Mouse (Mus musculus) hindbrain, postnatal 0 days (tissue): ENCODE results near the gene Lrrc58. TPM values are rescaled to one million over a fixed set of nuclear protein-coding genes. Genes with fewer than 3 reads are reported as not detected.
A peak's percentile ranks its signal among the peaks of the same experiment; 100 is the strongest.

Experiments
- ATAC-seq: fragments of 200-750 bp; cut with Nextera tagmentation; 2 replicates; pipeline ENCODE4 v1.8.0; 2017; ENCODE audit warnings: mild to moderate bottlenecking, moderate TSS enrichment, moderate library complexity
- DNase-seq: peaks from one replicate; pipeline ENCODE4 v3.0.0-alpha.2; 2015; ENCODE audit warnings: low spot score
- H3K27ac ChIP-seq: fragments of 300-500 bp; sonication (generic); 2 replicates; pipeline ENCODE4 v1.5.1; 2014; ENCODE audit warnings: mild to moderate bottlenecking
- H3K27me3 ChIP-seq: fragments of 300-500 bp; sonication (generic); 2 replicates; pipeline ENCODE4 v1.6.1; 2014; ENCODE audit warnings: low read length, mixed read lengths; ENCODE audit not compliant: insufficient read depth
- H3K36me3 ChIP-seq: fragments of 300-500 bp; sonication (generic); 2 replicates; pipeline ENCODE4 v1.6.1; 2014; ENCODE audit warnings: low read length, mixed read lengths; ENCODE audit not compliant: insufficient read depth
- H3K4me1 ChIP-seq: fragments of 300-500 bp; sonication (generic); 2 replicates; pipeline ENCODE4 v1.6.1; 2014; ENCODE audit warnings: antibody characterized with exemption, low read length, mixed read lengths; ENCODE audit not compliant: insufficient read depth
- H3K4me2 ChIP-seq: fragments of 300-500 bp; sonication (generic); 2 replicates; pipeline ENCODE4 v1.6.1; 2014; ENCODE audit warnings: low read depth, mild to moderate bottlenecking, low read length, moderate library complexity, mixed read lengths
- H3K4me3 ChIP-seq: fragments of 300-500 bp; sonication (generic); 2 replicates; pipeline ENCODE4 v1.5.1; 2014; ENCODE audit warnings: low read length
- H3K9ac ChIP-seq: fragments of 300-500 bp; sonication (generic); replicated peaks from 2 replicates; pipeline ENCODE4 v1.6.1; 2014; ENCODE audit warnings: mild to moderate bottlenecking, low read length, moderate library complexity, mixed read lengths
- H3K9me3 ChIP-seq: fragments of 300-500 bp; sonication (generic); 2 replicates; pipeline ENCODE4 v1.6.1; 2016; ENCODE audit warnings: low read length, mixed read lengths
- CTCF ChIP-seq: IDR thresholded peaks from 2 replicates; pipeline ENCODE4 v1.5.1; 2016; ENCODE audit warnings: antibody characterized with exemption, control low read depth, low read depth
- WGBS: fragments of 180-500 bp; shearing (Covaris S2); extraction: QIAGEN DNeasy Blood & Tissue Kit; methylation state at CpG from one replicate; pipeline ENCODE4 v1.1.7; 2014; 5-methylcytosine and 5-hydroxymethylcytosine counted together
- polyA plus RNA-seq: library from polyadenylated mRNA; unstranded; fragments of >200 nt; fragmentation: Nextera tagmentation; extraction: Ambion mirVana; gene quantifications from 2 replicates; pipeline ENCODE4 v1.2.1, GENCODE M21; 2015
- total RNA-seq: library from RNA; depleted of rRNA; stranded (reverse); fragments of >200 nt; gene quantifications from 2 replicates; pipeline ENCODE4 v1.2.3, GENCODE M21; 2014

Gene Lrrc58
- total and polyA plus RNA-seq, 2 experiments from 2014 or later, result 48.2 to 91.1 TPM

- no peak overlapping the region for H3K4me3 ChIP-seq
- no peaks in the 10 kb centered on the region for H3K36me3 ChIP-seq
- peaks cover 9% of the 10 kb centered on the region for H3K4me1 ChIP-seq
- no peak overlapping the region for H3K27ac ChIP-seq
- ATAC-seq, result no peak
- H3K27me3 ChIP-seq, result no peaks in the 10 kb centered on the region
- no peak overlapping the region for H3K9ac ChIP-seq
- 84% methylated on average over 9 of the region's 9 CpGs for WGBS
- DNase-seq, result no peak
- TF ChIP-seq CTCF, result no peak
- no peak overlapping the region for H3K4me2 ChIP-seq
- no peaks in the 10 kb centered on the region for H3K9me3 ChIP-seq
Measured at GRCm38 (mm10) chr16:37865841-37866240, 2.3 kb upstream of the Lrrc58 start.

- WGBS, result under 1% methylated on average over 47 of the region's 87 CpGs
- peak overlapping the region; percentile 97 for H3K9ac ChIP-seq
- no peaks in the 10 kb centered on the region for H3K36me3 ChIP-seq
Measured at GRCm38 (mm10) chr16:37868506-37869469, 599 bp downstream of the Lrrc58 start.

DNA sequence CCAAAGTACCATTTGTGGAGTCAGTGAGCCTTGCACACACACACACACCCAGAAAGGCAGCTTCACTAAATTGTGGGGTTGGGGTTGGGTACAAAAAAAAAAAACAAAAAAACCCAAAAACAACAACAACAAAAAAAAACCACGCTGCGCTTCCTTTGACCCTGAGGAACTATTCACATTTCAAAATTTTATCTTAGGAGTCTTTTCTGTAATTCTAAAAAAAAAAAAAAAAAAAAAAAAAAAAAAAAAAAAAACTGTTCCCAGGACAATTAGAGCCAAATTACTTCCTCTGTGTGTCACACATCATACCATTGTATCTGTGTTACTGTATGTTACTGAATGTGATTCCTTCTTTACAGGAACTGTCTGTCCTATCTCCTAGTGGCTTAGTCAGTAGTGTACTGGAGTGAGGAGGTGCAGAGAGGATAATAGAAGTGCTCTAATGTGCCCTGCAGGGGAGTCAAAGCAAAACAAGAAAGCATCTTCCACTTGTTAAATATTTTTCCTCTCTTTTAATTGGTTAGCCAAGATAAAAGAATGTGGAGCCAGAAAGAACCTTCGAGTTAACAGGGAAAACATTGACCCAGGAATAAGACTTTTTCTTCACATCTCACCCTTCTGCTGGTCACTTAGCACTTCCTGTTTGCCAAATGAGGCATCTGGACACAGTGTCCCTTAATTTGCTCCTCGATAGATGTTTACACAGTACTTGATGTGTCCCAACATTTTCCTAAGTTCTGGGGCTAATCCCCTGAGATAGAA is 1.5 kb downstream of the Lrrc58 start:
- 25% methylated on average over 4 of the region's 4 CpGs for WGBS
- DNase-seq, result no peak
- Histone ChIP-seq H3K36me3 (no peaks in the 10 kb centered on the region), H3K27me3 (no peaks in the 10 kb centered on the region), H3K9ac (peak overlapping the region; percentile 97), H3K4me1 (peaks cover 16% of the 10 kb centered on the region), H3K4me3 (peak overlapping the region; percentile 95), H3K27ac (peak overlapping the region; percentile 99), H3K9me3 (no peaks in the 10 kb centered on the region), H3K4me2 (peak overlapping the region; percentile 69)
- ATAC-seq, result no peak
- TF ChIP-seq CTCF, result 0 out of 2 replicates have a peak, but pooled peaks have one; percentile 13

More at GRCm38 (mm10) chr16:37868506-37869469, 599 bp downstream of the Lrrc58 start:
- DNase-seq, result peak; percentile 63
- H3K27me3 ChIP-seq, result no peaks in the 10 kb centered on the region
- no peak for TF ChIP-seq CTCF
- H3K27ac ChIP-seq, result peak overlapping the region; percentile 99
- peaks cover 16% of the 10 kb centered on the region for H3K4me1 ChIP-seq
- H3K9me3 ChIP-seq, result no peaks in the 10 kb centered on the region
- peak; percentile 83 for ATAC-seq
- peak overlapping the region; percentile 95 for H3K4me3 ChIP-seq
- H3K4me2 ChIP-seq, result peak overlapping the region; percentile 69

GRCm38 (mm10) chr16:37871112-37871715 is 3.0 kb downstream of the Lrrc58 start:
- H3K4me1 ChIP-seq, result peaks cover 16% of the 10 kb centered on the region
- 58% methylated on average over 4 of the region's 4 CpGs for WGBS
- peak overlapping the region; percentile 69; the same call in 1 of the 2 replicates for H3K4me2 ChIP-seq
- no peaks in the 10 kb centered on the region for H3K9me3 ChIP-seq
- no peak for TF ChIP-seq CTCF
- H3K9ac ChIP-seq, result no peak overlapping the region
- ATAC-seq (no peak), DNase-seq (no peak)
- H3K4me3 ChIP-seq, result no peak overlapping the region
- H3K27ac ChIP-seq, result no peak overlapping the region
- no peaks in the 10 kb centered on the region for H3K27me3 ChIP-seq
- H3K36me3 ChIP-seq, result no peaks in the 10 kb centered on the region

DNA sequence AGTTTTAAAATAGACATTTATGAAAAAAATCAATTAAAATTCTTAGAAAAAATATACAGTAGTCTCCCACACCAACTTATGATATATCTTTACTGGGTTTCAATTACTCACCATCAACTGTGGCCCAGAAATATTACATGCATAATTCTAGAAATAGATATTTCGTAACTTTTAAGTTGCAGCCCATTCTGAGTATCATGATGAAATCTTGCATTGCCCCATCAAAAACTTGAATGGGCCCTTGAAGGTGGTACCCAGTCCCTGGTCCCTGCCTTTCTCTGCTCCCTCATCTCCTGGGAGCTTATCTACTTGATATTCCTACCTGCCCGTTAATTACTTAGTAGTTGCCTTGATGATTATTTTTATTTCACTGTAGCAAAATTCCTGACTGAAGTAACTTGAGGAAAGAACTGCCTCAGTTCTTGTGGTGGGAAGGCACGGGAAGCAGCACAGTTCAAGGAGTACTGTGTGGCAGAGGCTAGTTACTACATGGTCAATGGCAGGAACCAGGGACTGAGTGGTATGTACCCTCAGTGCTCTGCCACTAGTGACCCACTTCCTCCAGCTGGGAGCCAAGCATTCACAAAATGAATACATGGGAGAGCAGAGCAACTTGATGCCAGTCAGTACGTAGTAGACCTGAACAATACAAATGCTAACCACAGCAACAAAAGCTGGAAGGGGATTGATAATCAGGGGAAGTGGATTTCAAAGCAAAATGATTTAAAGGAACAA is 6.5 kb downstream of the Lrrc58 start:
- DNase-seq (no peak), ATAC-seq (no peak)
- Histone ChIP-seq H3K36me3 (peaks cover 7% of the 10 kb centered on the region; the same call in 1 of the 2 replicates), H3K27me3 (no peaks in the 10 kb centered on the region), H3K27ac (no peak overlapping the region), H3K4me2 (no peak overlapping the region), H3K4me3 (no peak overlapping the region), H3K4me1 (peaks cover 12% of the 10 kb centered on the region), H3K9me3 (no peaks in the 10 kb centered on the region), H3K9ac (no peak overlapping the region)
- WGBS, result 78% methylated on average over 4 of the region's 4 CpGs
- TF ChIP-seq CTCF, result no peak

DNA sequence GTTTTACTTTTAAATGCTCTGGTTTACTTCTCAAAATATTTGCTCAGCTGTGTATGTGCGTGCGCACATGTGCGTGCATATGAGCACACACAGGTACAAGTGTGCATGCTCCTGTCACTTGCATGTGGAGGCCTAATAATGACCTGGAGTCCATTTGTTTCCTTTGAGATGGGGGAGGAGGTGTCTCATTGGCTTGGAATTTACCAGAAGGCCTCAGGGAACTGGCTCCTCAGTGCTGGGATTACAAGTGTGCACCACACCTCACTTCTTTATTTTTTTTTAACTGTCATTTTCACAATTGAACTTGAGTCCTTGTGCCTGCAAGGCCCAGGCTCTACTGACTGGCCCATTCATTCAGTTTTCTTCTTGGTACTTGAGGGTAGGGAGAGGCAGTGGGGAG is 9.2 kb downstream of the Lrrc58 start:
- no peaks in the 10 kb centered on the region for H3K4me1 ChIP-seq
- no peak overlapping the region for H3K4me3 ChIP-seq
- H3K36me3 ChIP-seq, result peaks cover 21% of the 10 kb centered on the region
- H3K27me3 ChIP-seq, result no peaks in the 10 kb centered on the region
- DNase-seq (no peak), ATAC-seq (no peak)
- no peaks in the 10 kb centered on the region for H3K9me3 ChIP-seq
- 97% methylated on average over 3 of the region's 3 CpGs for WGBS
- TF ChIP-seq CTCF, result no peak
- H3K9ac ChIP-seq, result no peak overlapping the region
- H3K4me2 ChIP-seq, result no peak overlapping the region
- H3K27ac ChIP-seq, result no peak overlapping the region
